Mouse (Mus musculus): ENCODE data around the gene Kl. TPM values are rescaled to one million over a fixed set of nuclear protein-coding genes. Genes with fewer than 3 reads are reported as not detected.

Kl gene
- total RNA-seq (2021): 10 to 100 TPM; 11.5 to 11.7 TPM
- long read RNA-seq, full-length matches to known transcripts: 30 of 37 reads
- long read RNA-seq, partial matches to known transcripts: 3 of 37 reads
- long read RNA-seq, other reads (novel, unspliced or antisense): 4 of 37 reads

GRCm38 (mm10) chr5:150952328-150952668, at the start of gene Kl:
Gene Kl, plus strand, starts transcription at chr5:150952607.
- no peak for DNase-seq (ENCODE audit: low spot score in 2 of 2)

GRCm38 (mm10) chr5:150906053-150907040, 46.1 kb upstream of the Kl start:
- peak; percentile 60 to 87 for DNase-seq (ENCODE audit: low spot score in 2 of 2)

GRCm38 (mm10) chr5:150912156-150912555, 40.3 kb upstream of the Kl start:
- DNase-seq (ENCODE audit: low spot score in 2 of 2): no peak

- DNase-seq (ENCODE audit: low spot score in 2 of 2): no peak
These were observed 39.8 kb upstream of the Kl start for GRCm38 (mm10) chr5:150912656-150913055.

GRCm38 (mm10) chr5:150915080-150916055, 37.0 kb upstream of the Kl start:
- no peak for DNase-seq (ENCODE audit: low spot score in 2 of 2)

- no peak for DNase-seq (ENCODE audit: low spot score in 2 of 2)
These were observed 35.1 kb upstream of the Kl start for GRCm38 (mm10) chr5:150917131-150917858.

- DNase-seq (ENCODE audit: low spot score in 2 of 2): no peak
These were observed 33.8 kb upstream of the Kl start for GRCm38 (mm10) chr5:150918599-150918998.

GRCm38 (mm10) chr5:150919269-150919668, 33.1 kb upstream of the Kl start:
- no peak for DNase-seq (ENCODE audit: low spot score in 2 of 2)

GRCm38 (mm10) chr5:150919961-150920360, 32.4 kb upstream of the Kl start:
- no peak for DNase-seq (ENCODE audit: low spot score in 2 of 2)

GRCm38 (mm10) chr5:150929406-150929805, 23.0 kb upstream of the Kl start:
- no peak for DNase-seq (ENCODE audit: low spot score in 2 of 2)

GRCm38 (mm10) chr5:150932596-150932995, 19.8 kb upstream of the Kl start:
- no peak for DNase-seq (ENCODE audit: low spot score in 2 of 2)

GRCm38 (mm10) chr5:150936213-150936612, 16.2 kb upstream of the Kl start:
- peak in 1 of 2 experiments; percentile 54 for DNase-seq (ENCODE audit: low spot score in 2 of 2)

- DNase-seq (ENCODE audit: low spot score in 2 of 2): no peak
These were observed 15.6 kb upstream of the Kl start for GRCm38 (mm10) chr5:150936807-150937206.

GRCm38 (mm10) chr5:150937501-150937900, 14.9 kb upstream of the Kl start:
- DNase-seq (ENCODE audit: low spot score in 2 of 2): no peak

- no peak for DNase-seq (ENCODE audit: low spot score in 2 of 2)
These were observed 6.8 kb upstream of the Kl start for GRCm38 (mm10) chr5:150945576-150945975.

GRCm38 (mm10) chr5:150949131-150949530, 3.3 kb upstream of the Kl start:
- DNase-seq (ENCODE audit: low spot score in 2 of 2): no peak

GRCm38 (mm10) chr5:150951325-150951724, 1.1 kb upstream of the Kl start:
- DNase-seq (ENCODE audit: low spot score in 2 of 2): no peak

- DNase-seq (ENCODE audit: low spot score in 2 of 2): no peak
These were observed 488 bp downstream of the Kl start for GRCm38 (mm10) chr5:150952669-150953521.

GRCm38 (mm10) chr5:150954791-150955190, 2.4 kb downstream of the Kl start:
- DNase-seq (ENCODE audit: low spot score in 2 of 2): no peak

GRCm38 (mm10) chr5:150959861-150960260, 7.5 kb downstream of the Kl start:
- no peak for DNase-seq (ENCODE audit: low spot score in 2 of 2)

Measured in layer of hippocampus, adult 18-20 months (tissue).